Mouse (Mus musculus): Measurements from ENCODE around the gene Cpsf6. TPM values are rescaled to one million over a fixed set of nuclear protein-coding genes. Genes with fewer than 3 reads are reported as not detected.
"Not testable (repeated sequence)": the region's sequence is repeated elsewhere in the genome, so short reads cannot be mapped to it uniquely, and the experiment has no call there.

Cpsf6 gene
- polyA plus RNA-seq, 1 experiment from 2014 or later, result 235 TPM

DNA sequence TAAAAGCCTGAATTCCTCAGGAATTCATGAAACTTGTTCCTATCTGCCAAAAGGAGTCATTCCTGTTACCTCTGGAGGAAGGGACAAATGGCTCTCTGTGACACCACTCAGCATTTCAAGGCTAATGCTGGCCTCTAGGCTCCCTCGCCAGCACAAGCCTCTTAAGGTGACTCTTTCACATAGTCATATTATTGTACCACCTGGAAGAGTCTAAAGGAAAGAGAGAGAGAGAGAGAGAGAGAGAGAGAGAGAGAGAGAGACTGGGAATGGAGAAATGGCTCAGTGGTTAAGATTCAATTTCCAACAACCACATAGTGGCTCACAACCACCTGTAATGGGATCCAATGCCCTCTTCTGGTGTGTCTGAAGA, 9.5 kb upstream of the Cpsf6 start:
- Histone ChIP-seq H3K27ac (ENCODE audit: low read depth, low read length) (no peak overlapping the region), H3K36me3 (ENCODE audit: control insufficient read depth, insufficient read depth, low read length) (no peaks in the 10 kb centered on the region), H3K4me1 (ENCODE audit: control insufficient read depth, insufficient read depth, low read length) (no peaks in the 10 kb centered on the region; the same call in 1 of the 2 replicates), H3K4me2 (no peak overlapping the region), H3K9ac (ENCODE audit: low read length) (no peak overlapping the region), H3K27me3 (ENCODE audit: control insufficient read depth, insufficient read depth, low read length) (no peaks in the 10 kb centered on the region), H3K4me3 (ENCODE audit: low read depth, low read length) (no peak overlapping the region), H3K9me3 (ENCODE audit: control insufficient read depth, low read length) (no peaks in the 10 kb centered on the region)
- ATAC-seq (ENCODE audit: low FRiP score) (no peak), DNase-seq (ENCODE audit: low spot score, missing footprints) (peak; percentile 12)
- 68% methylated on average over 1 of the region's 1 CpGs for WGBS

DNA sequence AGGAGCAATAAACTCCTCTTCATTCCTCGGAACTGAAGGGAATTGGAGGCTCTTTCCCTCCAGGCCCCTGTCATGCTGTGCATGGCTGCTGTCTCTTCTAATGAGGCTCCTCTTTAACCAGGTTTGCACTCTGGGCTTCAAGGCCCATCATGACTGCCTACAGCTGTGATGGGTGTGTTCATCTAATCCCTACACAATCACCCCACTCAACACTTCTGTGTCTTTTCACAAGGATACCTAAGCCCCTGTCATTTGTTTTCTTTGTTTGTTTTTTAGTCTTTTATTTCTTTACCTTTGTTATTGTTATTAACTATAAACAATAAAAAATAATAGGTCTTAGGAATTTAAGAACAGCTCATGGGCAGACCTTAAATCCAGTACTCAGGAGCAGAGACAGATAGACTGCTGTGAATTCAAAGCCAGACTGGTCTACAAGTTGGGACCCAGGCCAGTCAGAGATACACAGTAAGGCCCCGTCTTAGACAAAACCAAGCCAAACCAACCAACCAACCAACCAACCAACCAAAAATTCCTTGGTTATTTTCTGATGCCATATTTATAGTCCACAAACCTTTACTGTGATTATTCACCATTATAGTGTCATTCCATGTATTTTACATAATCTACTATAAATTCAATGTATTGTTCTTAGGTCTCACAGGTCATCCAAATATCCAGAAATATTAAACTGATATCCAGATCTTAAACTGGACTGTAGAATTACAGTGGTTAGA, 9.0 kb upstream of the Cpsf6 start:
- H3K9me3 ChIP-seq (ENCODE audit: control insufficient read depth, low read length), result no peaks in the 10 kb centered on the region
- H3K4me2 ChIP-seq, result no peak overlapping the region
- no peak overlapping the region for H3K27ac ChIP-seq (ENCODE audit: low read depth, low read length)
- no peaks in the 10 kb centered on the region; the same call in 1 of the 2 replicates for H3K4me1 ChIP-seq (ENCODE audit: control insufficient read depth, insufficient read depth, low read length)
- no peak overlapping the region for H3K9ac ChIP-seq (ENCODE audit: low read length)
- ATAC-seq (ENCODE audit: low FRiP score) (no peak), DNase-seq (ENCODE audit: low spot score, missing footprints) (peak; percentile 28)
- H3K36me3 ChIP-seq (ENCODE audit: control insufficient read depth, insufficient read depth, low read length), result no peaks in the 10 kb centered on the region
- no peak overlapping the region for H3K4me3 ChIP-seq (ENCODE audit: low read depth, low read length)
- H3K27me3 ChIP-seq (ENCODE audit: control insufficient read depth, insufficient read depth, low read length), result no peaks in the 10 kb centered on the region
- 51% methylated on average over 2 of the region's 2 CpGs for WGBS

DNA sequence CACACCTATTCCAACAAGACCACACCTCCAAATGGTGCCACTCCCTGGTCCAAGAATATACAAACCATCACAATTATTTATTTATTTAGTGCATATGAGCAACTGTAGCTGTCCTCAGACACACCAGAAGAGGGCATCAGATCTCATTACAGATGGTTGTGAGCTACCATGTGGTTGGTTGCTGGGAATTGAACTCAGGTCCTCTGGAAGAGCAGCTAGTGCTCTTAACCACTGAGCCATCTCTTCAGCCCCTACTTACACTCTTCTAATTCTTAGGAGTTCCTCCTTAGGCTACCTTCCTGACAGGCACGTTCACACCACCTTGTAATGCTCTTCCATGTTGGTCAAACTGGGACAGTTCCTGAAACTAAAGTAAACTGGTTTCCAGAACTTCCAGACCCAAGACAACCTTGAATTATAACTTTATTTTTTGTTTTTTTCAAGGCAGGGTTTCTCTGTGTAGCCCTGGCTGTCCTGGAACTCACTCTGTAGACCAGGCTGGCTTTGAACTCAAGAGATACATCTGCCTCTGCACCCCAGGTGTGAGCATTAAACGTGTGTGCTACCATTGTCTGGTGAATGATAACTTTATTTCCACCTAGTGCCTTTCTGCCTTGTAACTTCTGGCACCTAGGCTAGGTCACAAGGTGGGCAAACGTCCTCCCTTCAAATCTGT, 8.3 kb upstream of the Cpsf6 start:
- not testable (repeated sequence) for H3K4me2 ChIP-seq; DNase-seq (ENCODE audit: low spot score, missing footprints); H3K9me3 ChIP-seq (ENCODE audit: control insufficient read depth, low read length); H3K4me1 ChIP-seq (ENCODE audit: control insufficient read depth, insufficient read depth, low read length); H3K27ac ChIP-seq (ENCODE audit: low read depth, low read length); H3K27me3 ChIP-seq (ENCODE audit: control insufficient read depth, insufficient read depth, low read length); H3K4me3 ChIP-seq (ENCODE audit: low read depth, low read length); H3K36me3 ChIP-seq (ENCODE audit: control insufficient read depth, insufficient read depth, low read length); H3K9ac ChIP-seq (ENCODE audit: low read length); ATAC-seq (ENCODE audit: low FRiP score)
- WGBS, result 48% methylated on average over 3 of the region's 3 CpGs

DNA sequence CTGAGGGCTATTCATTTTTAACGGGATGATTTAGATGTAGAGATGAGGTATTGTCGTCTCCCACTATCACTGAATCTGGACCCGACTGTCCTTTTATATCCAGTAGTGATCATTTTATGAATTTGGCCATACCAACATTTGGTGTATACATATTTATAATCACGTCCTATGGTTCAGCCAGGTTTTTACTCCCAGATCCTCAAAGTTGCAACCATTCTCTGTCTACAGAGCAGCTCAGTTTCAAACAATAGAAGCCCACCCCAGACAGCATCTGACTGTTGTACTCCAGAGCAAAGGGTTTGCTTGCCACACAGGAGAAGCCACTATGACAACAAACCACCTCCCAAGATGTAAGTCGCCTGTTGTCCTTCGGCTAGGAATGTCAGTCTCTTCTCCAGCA, 7.2 kb upstream of the Cpsf6 start:
- H3K9ac ChIP-seq (ENCODE audit: low read length), result no peak overlapping the region
- H3K9me3 ChIP-seq (ENCODE audit: control insufficient read depth, low read length), result no peaks in the 10 kb centered on the region
- 79% methylated on average over 6 of the region's 6 CpGs for WGBS
- DNase-seq (ENCODE audit: low spot score, missing footprints) (no peak), ATAC-seq (ENCODE audit: low FRiP score) (no peak)
- no peak overlapping the region for H3K27ac ChIP-seq (ENCODE audit: low read depth, low read length)
- no peak overlapping the region for H3K4me2 ChIP-seq
- H3K27me3 ChIP-seq (ENCODE audit: control insufficient read depth, insufficient read depth, low read length), result no peaks in the 10 kb centered on the region
- H3K4me1 ChIP-seq (ENCODE audit: control insufficient read depth, insufficient read depth, low read length), result no peaks in the 10 kb centered on the region
- no peaks in the 10 kb centered on the region for H3K36me3 ChIP-seq (ENCODE audit: control insufficient read depth, insufficient read depth, low read length)
- H3K4me3 ChIP-seq (ENCODE audit: low read depth, low read length), result no peak overlapping the region

DNA sequence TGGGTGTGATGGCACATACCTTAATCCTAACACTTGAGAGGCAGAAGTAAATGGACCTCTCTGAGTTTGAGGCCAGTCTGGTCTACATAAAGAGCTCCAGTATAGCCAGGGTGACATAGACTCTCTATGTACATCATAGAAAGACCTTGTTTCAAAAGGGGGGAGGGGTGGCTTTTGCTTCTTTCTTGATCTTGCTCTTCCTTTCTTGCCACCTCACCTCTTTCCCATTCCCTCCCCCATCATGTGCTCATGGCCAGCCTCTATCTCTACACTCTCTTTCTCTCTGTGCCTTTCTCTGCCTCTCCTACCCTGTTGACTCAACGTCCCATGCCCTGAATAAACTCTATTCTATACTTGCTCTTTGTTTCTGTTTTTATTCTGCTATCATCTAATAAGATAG, 6.4 kb upstream of the Cpsf6 start:
- Histone ChIP-seq H3K9ac (ENCODE audit: low read length) (no peak overlapping the region), H3K27ac (ENCODE audit: low read depth, low read length) (no peak overlapping the region), H3K4me2 (no peak overlapping the region), H3K9me3 (ENCODE audit: control insufficient read depth, low read length) (no peaks in the 10 kb centered on the region), H3K4me1 (ENCODE audit: control insufficient read depth, insufficient read depth, low read length) (no peaks in the 10 kb centered on the region), H3K27me3 (ENCODE audit: control insufficient read depth, insufficient read depth, low read length) (no peaks in the 10 kb centered on the region), H3K4me3 (ENCODE audit: low read depth, low read length) (no peak overlapping the region), H3K36me3 (ENCODE audit: control insufficient read depth, insufficient read depth, low read length) (no peaks in the 10 kb centered on the region)
- WGBS, result 84% methylated on average over 1 of the region's 1 CpGs
- DNase-seq (ENCODE audit: low spot score, missing footprints) (no peak), ATAC-seq (ENCODE audit: low FRiP score) (no peak)

DNA sequence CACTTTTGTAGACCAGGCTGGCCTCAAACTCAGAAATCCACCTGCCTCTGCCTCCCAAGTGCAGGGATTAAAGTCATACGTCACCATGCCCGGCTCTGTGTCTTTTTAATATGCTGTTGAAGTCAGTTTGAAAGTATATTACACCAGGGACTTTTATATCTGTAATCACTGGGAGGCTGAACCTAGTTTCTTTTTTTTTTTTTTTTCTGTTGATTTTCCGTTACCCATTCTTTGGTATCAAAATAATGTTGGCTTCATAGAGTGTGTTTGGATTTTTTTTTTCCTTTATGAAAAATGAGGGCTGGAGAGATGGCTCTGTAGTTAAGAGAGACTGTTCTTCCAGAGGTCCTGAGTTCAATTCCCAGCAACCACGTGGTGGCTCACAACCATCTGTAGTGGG, 5.6 kb upstream of the Cpsf6 start:
- Histone ChIP-seq H3K4me3 (ENCODE audit: low read depth, low read length) (no peak overlapping the region), H3K9me3 (ENCODE audit: control insufficient read depth, low read length) (no peaks in the 10 kb centered on the region), H3K27me3 (ENCODE audit: control insufficient read depth, insufficient read depth, low read length) (no peaks in the 10 kb centered on the region), H3K4me1 (ENCODE audit: control insufficient read depth, insufficient read depth, low read length) (no peaks in the 10 kb centered on the region), H3K4me2 (no peak overlapping the region), H3K9ac (ENCODE audit: low read length) (no peak overlapping the region), H3K36me3 (ENCODE audit: control insufficient read depth, insufficient read depth, low read length) (no peaks in the 10 kb centered on the region), H3K27ac (ENCODE audit: low read depth, low read length) (no peak overlapping the region)
- ATAC-seq (ENCODE audit: low FRiP score), result no peak
- 87% methylated on average over 4 of the region's 4 CpGs for WGBS
- DNase-seq (ENCODE audit: low spot score, missing footprints), result no peak

DNA sequence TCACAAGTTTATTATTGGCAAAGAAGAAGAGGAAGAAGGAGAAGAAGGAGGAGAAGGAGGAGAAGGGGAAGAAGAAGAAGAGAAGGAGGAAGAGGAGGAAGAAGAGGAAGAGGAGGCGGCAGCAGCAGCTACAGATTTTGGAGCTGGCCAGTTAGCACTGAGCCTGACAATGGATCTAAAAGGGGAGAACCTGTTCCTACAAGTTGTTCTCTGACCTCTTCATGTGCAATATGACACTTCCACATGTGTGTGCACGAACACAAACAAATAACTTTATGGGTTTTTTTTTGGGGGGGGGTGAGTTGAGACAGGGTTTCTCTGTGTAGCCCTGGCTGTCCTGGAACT, 5.2 kb upstream of the Cpsf6 start:
- H3K4me2 ChIP-seq, result no peak overlapping the region
- no peak overlapping the region for H3K27ac ChIP-seq (ENCODE audit: low read depth, low read length)
- no peak for ATAC-seq (ENCODE audit: low FRiP score)
- no peaks in the 10 kb centered on the region for H3K36me3 ChIP-seq (ENCODE audit: control insufficient read depth, insufficient read depth, low read length)
- no peaks in the 10 kb centered on the region for H3K9me3 ChIP-seq (ENCODE audit: control insufficient read depth, low read length)
- no peaks in the 10 kb centered on the region for H3K27me3 ChIP-seq (ENCODE audit: control insufficient read depth, insufficient read depth, low read length)
- no peaks in the 10 kb centered on the region for H3K4me1 ChIP-seq (ENCODE audit: control insufficient read depth, insufficient read depth, low read length)
- 92% methylated on average over 2 of the region's 2 CpGs for WGBS
- no peak for DNase-seq (ENCODE audit: low spot score, missing footprints)
- no peak overlapping the region for H3K9ac ChIP-seq (ENCODE audit: low read length)
- no peak overlapping the region for H3K4me3 ChIP-seq (ENCODE audit: low read depth, low read length)

DNA sequence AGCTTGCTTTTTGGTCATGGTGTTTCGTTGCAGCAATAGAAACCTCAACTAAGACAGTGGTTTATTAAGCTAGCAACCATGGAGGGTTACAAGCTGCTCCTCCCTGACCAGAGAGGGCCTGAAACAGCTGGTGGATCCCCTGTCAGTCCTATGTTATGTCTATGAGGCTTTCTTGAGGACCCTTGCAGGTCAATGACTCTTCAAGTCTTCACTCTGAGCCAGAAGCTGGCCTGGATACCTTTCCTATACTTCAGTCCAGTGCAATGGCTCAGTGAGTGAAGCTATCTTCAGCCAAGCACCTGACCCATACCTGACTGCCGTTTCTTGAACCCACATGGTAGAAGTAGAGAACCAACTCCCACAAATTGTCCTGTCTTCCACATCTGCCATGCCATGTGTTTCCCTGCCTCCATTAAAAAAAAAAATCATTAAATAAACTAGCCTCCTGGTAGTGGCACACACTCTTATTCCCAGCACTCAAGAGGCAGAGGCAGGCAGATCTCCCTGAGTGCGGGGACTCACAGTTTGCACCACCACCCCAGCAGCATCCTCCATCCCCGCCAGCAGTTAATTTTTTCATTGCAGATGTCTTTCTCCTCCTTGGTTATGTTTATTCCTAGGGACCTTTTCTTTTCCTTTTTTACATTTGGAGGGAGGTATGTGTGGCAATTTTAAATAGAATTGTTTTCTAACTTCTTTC, 4.7 kb upstream of the Cpsf6 start:
- Histone ChIP-seq H3K4me2 (no peak overlapping the region), H3K9ac (ENCODE audit: low read length) (no peak overlapping the region), H3K27me3 (ENCODE audit: control insufficient read depth, insufficient read depth, low read length) (no peaks in the 10 kb centered on the region), H3K9me3 (ENCODE audit: control insufficient read depth, low read length) (no peaks in the 10 kb centered on the region), H3K4me1 (ENCODE audit: control insufficient read depth, insufficient read depth, low read length) (no peaks in the 10 kb centered on the region), H3K36me3 (ENCODE audit: control insufficient read depth, insufficient read depth, low read length) (no peaks in the 10 kb centered on the region), H3K4me3 (ENCODE audit: low read depth, low read length) (no peak overlapping the region), H3K27ac (ENCODE audit: low read depth, low read length) (no peak overlapping the region)
- ATAC-seq (ENCODE audit: low FRiP score) (no peak), DNase-seq (ENCODE audit: low spot score, missing footprints) (no peak)
- WGBS, result 92% methylated on average over 4 of the region's 4 CpGs

DNA sequence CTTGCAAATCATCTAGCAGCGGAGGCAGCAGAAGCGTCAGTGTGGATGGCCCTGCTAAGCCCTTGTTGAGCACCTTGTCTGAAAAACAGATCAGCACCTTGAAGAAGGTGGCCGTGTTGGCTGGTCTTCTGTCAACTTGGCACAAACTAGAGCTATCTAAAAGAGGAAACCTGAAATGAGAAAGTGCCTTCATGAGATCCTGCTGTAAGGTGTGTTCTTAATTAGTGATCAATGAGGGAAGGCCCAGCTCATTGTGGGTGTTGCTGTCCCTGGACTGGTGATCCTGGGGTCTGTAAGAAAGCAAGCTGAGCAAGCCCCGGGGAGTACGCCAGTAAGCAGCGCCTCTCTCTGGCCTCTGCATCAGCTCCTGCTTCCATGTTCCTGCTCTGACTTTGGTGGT, 4.1 kb upstream of the Cpsf6 start:
- Histone ChIP-seq H3K27me3 (ENCODE audit: control insufficient read depth, insufficient read depth, low read length) (no peaks in the 10 kb centered on the region), H3K9ac (ENCODE audit: low read length) (no peak overlapping the region), H3K27ac (ENCODE audit: low read depth, low read length) (no peak overlapping the region), H3K9me3 (ENCODE audit: control insufficient read depth, low read length) (no peaks in the 10 kb centered on the region), H3K4me1 (ENCODE audit: control insufficient read depth, insufficient read depth, low read length) (no peaks in the 10 kb centered on the region), H3K36me3 (ENCODE audit: control insufficient read depth, insufficient read depth, low read length) (no peaks in the 10 kb centered on the region), H3K4me3 (ENCODE audit: low read depth, low read length) (no peak overlapping the region), H3K4me2 (no peak overlapping the region)
- ATAC-seq (ENCODE audit: low FRiP score), result no peak
- no peak for DNase-seq (ENCODE audit: low spot score, missing footprints)
- 72% methylated on average over 6 of the region's 6 CpGs for WGBS

Data from midbrain, embryonic 11.5 days (tissue).